Mouse (Mus musculus) olfactory bulb, adult 2 months (tissue): Measurements from ENCODE around the gene Cops2. TPM values are rescaled to one million over a fixed set of nuclear protein-coding genes. Genes with fewer than 3 reads are reported as not detected.

Experiments
- H3K27ac ChIP-seq: fragments of 200-500 bp; 2 replicates; pipeline ENCODE4 v1.5.1; 2012; ENCODE audit warnings: low read depth, low read length; ENCODE audit not compliant: insufficient read depth
- H3K4me1 ChIP-seq: fragments of 200-500 bp; 2 replicates; pipeline ENCODE4 v1.6.1; 2012; ENCODE audit warnings: low read length; ENCODE audit not compliant: control insufficient read depth, insufficient read depth
- H3K4me3 ChIP-seq: fragments of 200-500 bp; 2 replicates; pipeline ENCODE4 v1.5.1; 2012; ENCODE audit warnings: mild to moderate bottlenecking, low read depth, low read length, moderate library complexity; ENCODE audit not compliant: insufficient read depth
- CTCF ChIP-seq: fragments of 200-500 bp; IDR thresholded peaks from 2 replicates; pipeline ENCODE4 v1.5.1; 2012; ENCODE audit warnings: low read depth, mild to moderate bottlenecking, low read length, moderate library complexity; ENCODE audit not compliant: insufficient read depth
- POLR2A ChIP-seq: fragments of 200-500 bp; IDR thresholded peaks from 2 replicates; pipeline ENCODE4 v1.6.1; 2012; ENCODE audit warnings: mild to moderate bottlenecking, low read depth, low read length, moderate library complexity; ENCODE audit not compliant: insufficient read depth
- WGBS: fragments of 180-500 bp; shearing (Covaris S2); methylation state at CpG from one replicate; pipeline ENCODE4 v1.1.7; 2018; 5-methylcytosine and 5-hydroxymethylcytosine counted together
- polyA plus RNA-seq: library from polyadenylated mRNA; stranded (reverse); fragments of >200 nt; gene quantifications from 2 replicates; pipeline ENCODE4 v1.2.4, GENCODE M21; 2012; ENCODE audit warnings: low replicate concordance; ENCODE audit not compliant: missing spikeins, insufficient read depth, insufficient read length

The Cops2 gene
- polyA plus RNA-seq, 1 experiment = not detected

- Histone ChIP-seq H3K4me3 (no peak overlapping the region), H3K27ac (no peak overlapping the region), H3K4me1 (no peaks in the 10 kb centered on the region)
- WGBS = 76% methylated on average over 5 of the region's 5 CpGs
- TF ChIP-seq POLR2A = no peak
- no peak for TF ChIP-seq CTCF
These were observed 69.7 kb downstream of the Cops2 start for GRCm38 (mm10) chr2:125789265-125789664.

GRCm38 (mm10) chr2:125788785-125789184, 70.2 kb downstream of the Cops2 start:
- WGBS = 86% methylated on average over 3 of the region's 3 CpGs
- TF ChIP-seq POLR2A (no peak), CTCF (no peak)
- no peak overlapping the region for H3K4me3 ChIP-seq

GRCm38 (mm10) chr2:125788351-125788750, 70.6 kb downstream of the Cops2 start:
- H3K4me3 ChIP-seq = no peak overlapping the region
- no peak overlapping the region for H3K27ac ChIP-seq
- H3K4me1 ChIP-seq = no peaks in the 10 kb centered on the region
- TF ChIP-seq CTCF (no peak), POLR2A (no peak)

More at GRCm38 (mm10) chr2:125788785-125789184, 70.2 kb downstream of the Cops2 start:
- Histone ChIP-seq H3K27ac (no peak overlapping the region), H3K4me1 (no peaks in the 10 kb centered on the region)

GRCm38 (mm10) chr2:125785021-125785420, 73.9 kb downstream of the Cops2 start:
- H3K4me1 ChIP-seq = peaks cover 3% of the 10 kb centered on the region
- 67% methylated on average over 4 of the region's 4 CpGs for WGBS
- no peak for TF ChIP-seq CTCF
- TF ChIP-seq POLR2A = no peak
- no peak overlapping the region for H3K4me3 ChIP-seq
- H3K27ac ChIP-seq = no peak overlapping the region

GRCm38 (mm10) chr2:125784392-125784791, 74.5 kb downstream of the Cops2 start:
- Histone ChIP-seq H3K27ac (no peak overlapping the region), H3K4me1 (peaks cover 3% of the 10 kb centered on the region), H3K4me3 (no peak overlapping the region)
- WGBS = 82% methylated on average over 4 of the region's 4 CpGs
- no peak for TF ChIP-seq POLR2A
- no peak for TF ChIP-seq CTCF

GRCm38 (mm10) chr2:125783868-125784267, 75.1 kb downstream of the Cops2 start:
- H3K4me1 ChIP-seq = peaks cover 3% of the 10 kb centered on the region
- TF ChIP-seq POLR2A (no peak), CTCF (no peak)
- WGBS = 50% methylated on average over 4 of the region's 4 CpGs
- H3K27ac ChIP-seq = no peak overlapping the region
- H3K4me3 ChIP-seq = no peak overlapping the region

GRCm38 (mm10) chr2:125782719-125783109, 76.2 kb downstream of the Cops2 start, which contains the start of gene Secisbp2l:
Gene Secisbp2l (minus strand): TSS chr2:125782870.
- TF ChIP-seq POLR2A (no peak), CTCF (no peak)
- peak within 1 kb of the TSS; percentile 90 for H3K4me3 ChIP-seq
- under 1% methylated on average over 28 of the region's 28 CpGs for WGBS
- peaks cover 6% of the 10 kb centered on the region for H3K4me1 ChIP-seq
- H3K27ac ChIP-seq = no peak within 1 kb of the TSS

- Histone ChIP-seq H3K4me1 (peaks cover 6% of the 10 kb centered on the region), H3K4me3 (peak overlapping the region; percentile 90), H3K27ac (no peak overlapping the region)
- under 1% methylated on average over 44 of the region's 44 CpGs for WGBS
- TF ChIP-seq CTCF = no peak
- TF ChIP-seq POLR2A = peak; percentile 89
These were observed 76.8 kb downstream of the Cops2 start for GRCm38 (mm10) chr2:125781978-125782718.

- WGBS = 31% methylated on average over 2 of the region's 2 CpGs
- TF ChIP-seq POLR2A (no peak), CTCF (no peak)
- Histone ChIP-seq H3K27ac (no peak overlapping the region), H3K4me3 (no peak overlapping the region), H3K4me1 (peaks cover 6% of the 10 kb centered on the region)
These were observed 77.9 kb downstream of the Cops2 start for GRCm38 (mm10) chr2:125781006-125781405.

Other genes with a start within 250 kb of the Cops2 start
- not detected in 2 replicates for gene Cep152, start 234.0 kb downstream of the Cops2 start, polyA plus RNA-seq
- not detected in 2 replicates for gene Eid1, start 186.0 kb downstream of the Cops2 start, polyA plus RNA-seq
- gene Shc4, start 135.0 kb downstream of the Cops2 start, polyA plus RNA-seq = not detected in 2 replicates
- gene Secisbp2l, start 76.3 kb downstream of the Cops2 start, polyA plus RNA-seq = 44.6 TPM in 1 of 2 replicates, not detected in the other
- not detected in 2 replicates for gene Galk2, start within 50 bp of the Cops2 start, polyA plus RNA-seq
- not detected in 2 replicates for gene Fgf7, start 175.5 kb upstream of the Cops2 start, polyA plus RNA-seq